Mouse (Mus musculus) testis, adult 2 months (tissue): ENCODE measurements around the gene Pex26.

ENCODE experiments used
- CTCF ChIP-seq: fragments of 200-500 bp; IDR thresholded peaks from 2 replicates; pipeline ENCODE4 v1.5.1; 2012; ENCODE audit warnings: low read depth, mild to moderate bottlenecking, inconsistent platforms, low read length, moderate library complexity; ENCODE audit not compliant: control insufficient read depth, insufficient read depth, insufficient replicate concordance
- POLR2A ChIP-seq: fragments of 200-500 bp; IDR thresholded peaks from 2 replicates; pipeline ENCODE4 v1.6.1; 2012; ENCODE audit warnings: low read depth, mild to moderate bottlenecking, inconsistent platforms, low read length, moderate library complexity; ENCODE audit not compliant: control insufficient read depth

GRCm38 (mm10) chr6:121145010-121145604 lies 38.4 kb upstream of the Pex26 start:
- TF ChIP-seq CTCF (no peak), POLR2A (no peak)
